Mouse (Mus musculus) hindbrain, embryonic 15.5 days (tissue): Measurements from ENCODE around the gene Serpina3k. TPM values are rescaled to one million over a fixed set of nuclear protein-coding genes. Genes with fewer than 3 reads are reported as not detected.
"Not testable (repeated sequence)": the region's sequence is repeated elsewhere in the genome, so short reads cannot be mapped to it uniquely, and the experiment has no call there.

ENCODE experiments used
- ATAC-seq: fragments of 200-750 bp; cut with Nextera tagmentation; 2 replicates; pipeline ENCODE4 v1.8.0; 2017; ENCODE audit warnings: low read depth, moderate number of reproducible peaks, moderate TSS enrichment; ENCODE audit not compliant: low FRiP score
- H3K27ac ChIP-seq: fragments of 300-500 bp; sonication (generic); replicated peaks from 2 replicates; pipeline ENCODE4 v1.5.1; 2015; ENCODE audit warnings: mild to moderate bottlenecking, inconsistent platforms
- H3K27me3 ChIP-seq: fragments of 300-500 bp; sonication (generic); 2 replicates; pipeline ENCODE4 v1.6.1; 2015; ENCODE audit warnings: control low read depth, inconsistent platforms
- H3K36me3 ChIP-seq: fragments of 300-500 bp; sonication (generic); 2 replicates; pipeline ENCODE4 v1.6.1; 2015; ENCODE audit warnings: control low read depth, inconsistent platforms
- H3K4me1 ChIP-seq: fragments of 300-500 bp; sonication (generic); replicated peaks from 2 replicates; pipeline ENCODE4 v1.6.1; 2015; ENCODE audit warnings: control low read depth, inconsistent platforms
- H3K4me2 ChIP-seq: fragments of 300-500 bp; sonication (generic); 2 replicates; pipeline ENCODE4 v1.6.1; 2015; ENCODE audit warnings: moderate library complexity, mild to moderate bottlenecking, inconsistent platforms
- H3K4me3 ChIP-seq: fragments of 300-500 bp; sonication (generic); 2 replicates; pipeline ENCODE4 v1.5.1; 2015; ENCODE audit warnings: mild to moderate bottlenecking, inconsistent platforms
- H3K9ac ChIP-seq: fragments of 300-500 bp; sonication (generic); 2 replicates; pipeline ENCODE4 v1.6.1; 2015; ENCODE audit warnings: inconsistent platforms
- H3K9me3 ChIP-seq: fragments of 300-500 bp; sonication (generic); 2 replicates; pipeline ENCODE4 v1.6.1; 2016; ENCODE audit warnings: control low read depth, inconsistent platforms
- WGBS: fragments of 180-500 bp; shearing (Covaris S2); methylation state at CpG from one replicate; pipeline ENCODE4 v1.1.7; 2015; 5-methylcytosine and 5-hydroxymethylcytosine counted together
- polyA plus RNA-seq: library from polyadenylated mRNA; unstranded; fragments of >200 nt; fragmentation: Nextera tagmentation; extraction: Ambion mirVana; gene quantifications from 2 replicates; pipeline ENCODE4 v1.2.1, GENCODE M21; 2015

Gene Serpina3k
- polyA plus RNA-seq: not detected in 2 replicates

GRCm38 (mm10) chr12:104338226-104338625 is at the start of gene Serpina3k, which contains the start of gene Serpina3m:
TSS of gene Serpina3k (plus strand) at chr12:104338486.
TSS of gene Serpina3m (plus strand) at chr12:104338486.
- H3K4me1 ChIP-seq, H3K9me3 ChIP-seq, H3K27ac ChIP-seq, H3K9ac ChIP-seq, ATAC-seq, H3K4me3 ChIP-seq, H3K27me3 ChIP-seq, H3K4me2 ChIP-seq, H3K36me3 ChIP-seq: not testable (repeated sequence)
- 86% methylated on average over 3 of the region's 3 CpGs for WGBS

DNA sequence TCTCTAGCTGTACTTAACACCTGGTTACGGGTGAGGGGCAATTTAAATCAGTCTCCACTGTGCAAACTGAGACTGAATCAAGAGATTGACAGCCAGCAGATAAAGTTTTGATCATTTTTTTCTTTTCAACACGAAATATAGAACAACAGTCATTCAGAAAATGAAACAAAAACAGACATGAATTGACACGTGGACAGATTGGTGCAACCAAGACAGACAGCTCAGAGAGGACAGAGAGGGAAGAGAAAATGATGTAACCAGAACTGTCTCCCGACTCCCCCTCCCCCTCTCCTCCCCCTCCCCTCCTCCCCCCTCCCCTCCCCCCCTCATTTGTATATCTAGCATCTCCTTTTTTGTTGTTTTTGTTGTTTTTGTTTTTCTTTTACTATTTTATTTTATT is 48.4 kb upstream of the Serpina3k start:
- no peak for ATAC-seq
- Histone ChIP-seq H3K9me3 (no peaks in the 10 kb centered on the region), H3K4me2 (no peak overlapping the region), H3K4me3 (no peak overlapping the region), H3K4me1 (no peaks in the 10 kb centered on the region), H3K36me3 (no peaks in the 10 kb centered on the region), H3K27ac (no peak overlapping the region), H3K9ac (no peak overlapping the region), H3K27me3 (no peaks in the 10 kb centered on the region)
- WGBS: 68% methylated on average over 4 of the region's 4 CpGs

GRCm38 (mm10) chr12:104293963-104294362 is 44.3 kb upstream of the Serpina3k start:
- no peaks in the 10 kb centered on the region for H3K36me3 ChIP-seq
- no peak overlapping the region for H3K9ac ChIP-seq
- no peak overlapping the region for H3K27ac ChIP-seq
- H3K9me3 ChIP-seq: no peaks in the 10 kb centered on the region
- H3K27me3 ChIP-seq: no peaks in the 10 kb centered on the region
- no peak overlapping the region for H3K4me3 ChIP-seq
- H3K4me1 ChIP-seq: no peaks in the 10 kb centered on the region
- no peak for ATAC-seq
- no peak overlapping the region for H3K4me2 ChIP-seq
- WGBS: 92% methylated on average over 2 of the region's 2 CpGs

GRCm38 (mm10) chr12:104298049-104298448 is 40.2 kb upstream of the Serpina3k start:
- Histone ChIP-seq H3K4me3 (no peak overlapping the region), H3K9me3 (no peaks in the 10 kb centered on the region), H3K9ac (no peak overlapping the region), H3K4me1 (no peaks in the 10 kb centered on the region), H3K36me3 (no peaks in the 10 kb centered on the region), H3K27ac (no peak overlapping the region), H3K27me3 (no peaks in the 10 kb centered on the region), H3K4me2 (no peak overlapping the region)
- 93% methylated on average over 2 of the region's 2 CpGs for WGBS
- ATAC-seq: no peak

GRCm38 (mm10) chr12:104305991-104306390 is 32.3 kb upstream of the Serpina3k start:
- H3K4me3 ChIP-seq: no peak overlapping the region
- no peak overlapping the region for H3K9ac ChIP-seq
- no peaks in the 10 kb centered on the region for H3K36me3 ChIP-seq
- ATAC-seq: no peak
- WGBS: 86% methylated on average over 4 of the region's 4 CpGs
- H3K4me1 ChIP-seq: no peaks in the 10 kb centered on the region
- no peak overlapping the region for H3K27ac ChIP-seq
- no peaks in the 10 kb centered on the region for H3K9me3 ChIP-seq
- no peaks in the 10 kb centered on the region for H3K27me3 ChIP-seq
- no peak overlapping the region for H3K4me2 ChIP-seq

DNA sequence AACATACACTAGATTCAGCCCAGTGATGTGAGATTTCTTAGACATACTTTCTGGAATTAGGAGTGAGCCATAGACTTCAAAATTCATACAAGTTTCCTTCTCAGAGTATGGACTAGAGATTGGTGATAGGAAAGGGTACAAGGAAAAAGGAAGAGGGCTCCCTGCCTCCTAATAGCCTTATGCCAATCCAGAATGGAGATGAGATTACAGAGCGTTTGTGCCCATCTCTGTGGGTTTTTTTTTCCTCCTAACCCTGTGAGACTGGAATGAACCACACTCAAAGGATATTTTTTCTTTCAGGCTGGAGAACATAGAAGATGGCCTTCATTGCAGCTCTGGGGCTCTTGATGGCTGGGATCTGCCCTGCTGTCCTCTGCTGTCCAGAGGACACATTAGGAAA is 24.0 kb upstream of the Serpina3k start, which contains the start of gene Serpina3j:
Gene Serpina3j (plus strand): TSS at position 301 of the 400 bp plus-strand sequence.
- H3K4me2 ChIP-seq: no peak within 1 kb of the TSS
- no peaks in the 10 kb centered on the region for H3K9me3 ChIP-seq
- no peak within 1 kb of the TSS for H3K9ac ChIP-seq
- H3K27me3 ChIP-seq: no peaks in the 10 kb centered on the region
- H3K27ac ChIP-seq: no peak within 1 kb of the TSS
- H3K4me1 ChIP-seq: no peaks in the 10 kb centered on the region
- ATAC-seq: no peak
- no peaks in the 10 kb centered on the region for H3K36me3 ChIP-seq
- H3K4me3 ChIP-seq: no peak within 1 kb of the TSS
- 85% methylated on average over 1 of the region's 1 CpGs for WGBS

DNA sequence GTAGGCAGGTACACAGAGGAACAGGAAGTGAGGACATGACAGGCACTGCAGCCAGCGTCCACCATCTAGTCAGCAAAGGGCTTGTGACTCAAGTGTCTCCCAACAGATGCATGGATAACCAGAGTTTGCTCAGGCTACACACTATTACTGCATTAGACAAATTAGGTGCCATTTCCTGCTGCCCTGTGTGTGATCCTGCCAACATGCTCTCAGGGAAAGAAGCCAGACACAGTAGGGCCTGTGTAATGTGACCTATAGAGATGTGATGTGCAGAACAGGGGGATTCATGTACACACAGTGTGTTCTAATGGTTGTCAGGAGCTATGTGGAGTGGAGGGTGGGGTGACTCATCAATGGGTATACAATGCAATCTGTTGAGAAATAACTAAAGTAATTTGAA is 15.8 kb upstream of the Serpina3k start:
- ATAC-seq: no peak
- H3K4me2 ChIP-seq: no peak overlapping the region
- H3K9ac ChIP-seq: no peak overlapping the region
- no peaks in the 10 kb centered on the region for H3K36me3 ChIP-seq
- H3K27ac ChIP-seq: no peak overlapping the region
- H3K4me1 ChIP-seq: no peaks in the 10 kb centered on the region
- no peaks in the 10 kb centered on the region for H3K27me3 ChIP-seq
- H3K9me3 ChIP-seq: no peaks in the 10 kb centered on the region
- H3K4me3 ChIP-seq: no peak overlapping the region
- 86% methylated on average over 1 of the region's 1 CpGs for whole genome bisulfite sequencing

DNA sequence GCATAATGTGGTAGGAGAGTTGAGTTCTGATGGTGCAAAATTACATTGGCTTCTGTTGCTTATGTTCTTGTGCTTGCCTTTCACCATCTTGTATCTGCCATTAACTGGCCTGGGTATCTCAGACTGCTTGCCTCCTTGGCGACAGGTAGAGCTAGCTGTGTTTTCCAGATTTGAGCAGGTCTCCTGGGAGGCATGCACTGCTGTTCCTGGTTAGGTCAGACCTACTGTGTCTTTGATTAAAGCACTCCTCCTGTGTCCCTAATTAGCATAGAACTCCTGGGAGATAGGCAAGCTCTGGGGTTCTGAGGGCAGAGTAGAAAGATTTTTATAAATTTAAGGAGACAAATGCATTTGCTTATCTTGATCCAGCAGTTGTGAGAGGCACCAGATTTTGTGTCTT is 6.6 kb upstream of the Serpina3k start:
- no peaks in the 10 kb centered on the region for H3K27me3 ChIP-seq
- no peak overlapping the region for H3K4me2 ChIP-seq
- no peaks in the 10 kb centered on the region for H3K9me3 ChIP-seq
- H3K9ac ChIP-seq: no peak overlapping the region
- 48% methylated on average over 1 of the region's 1 CpGs for WGBS
- H3K4me1 ChIP-seq: no peaks in the 10 kb centered on the region
- ATAC-seq: no peak
- no peaks in the 10 kb centered on the region for H3K36me3 ChIP-seq
- H3K4me3 ChIP-seq: no peak overlapping the region
- no peak overlapping the region for H3K27ac ChIP-seq

DNA sequence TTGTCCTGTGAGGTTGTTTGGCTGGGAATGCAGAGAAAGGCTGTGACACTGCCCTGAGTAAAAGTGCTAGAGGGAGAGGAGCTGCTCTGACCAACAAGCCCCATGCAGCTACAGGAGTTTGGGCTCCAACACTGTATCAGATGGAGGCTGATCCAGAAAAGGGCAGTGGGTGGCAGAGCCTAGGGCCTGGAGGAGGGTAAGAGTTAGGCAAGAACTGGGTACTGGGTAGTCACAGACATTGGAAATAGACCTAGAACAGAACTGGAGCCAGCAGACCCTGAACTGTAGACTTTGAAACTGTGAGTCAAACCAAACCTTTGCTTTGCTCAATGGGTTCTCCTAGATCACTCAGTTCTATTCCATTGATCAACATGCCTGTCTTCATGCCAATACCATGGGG is 1.4 kb upstream of the Serpina3k start:
- H3K4me1 ChIP-seq, H3K27ac ChIP-seq: not testable (repeated sequence)

GRCm38 (mm10) chr12:104338705-104339104 is 419 bp downstream of the Serpina3k start:
- no peaks in the 10 kb centered on the region for H3K4me1 ChIP-seq
- ATAC-seq: no peak
- H3K9me3 ChIP-seq: no peaks in the 10 kb centered on the region
- H3K4me3 ChIP-seq: no peak overlapping the region
- H3K27ac ChIP-seq: no peak overlapping the region
- H3K9ac ChIP-seq: no peak overlapping the region
- H3K4me2 ChIP-seq: no peak overlapping the region
- H3K27me3 ChIP-seq: no peaks in the 10 kb centered on the region
- no peaks in the 10 kb centered on the region for H3K36me3 ChIP-seq
- 92% methylated on average over 3 of the region's 3 CpGs for WGBS

More for the DNA sequence above, 1.4 kb upstream of the Serpina3k start:
- not testable (repeated sequence) for ATAC-seq, H3K9ac ChIP-seq, H3K4me2 ChIP-seq, H3K4me3 ChIP-seq, H3K27me3 ChIP-seq, H3K36me3 ChIP-seq, H3K9me3 ChIP-seq

DNA sequence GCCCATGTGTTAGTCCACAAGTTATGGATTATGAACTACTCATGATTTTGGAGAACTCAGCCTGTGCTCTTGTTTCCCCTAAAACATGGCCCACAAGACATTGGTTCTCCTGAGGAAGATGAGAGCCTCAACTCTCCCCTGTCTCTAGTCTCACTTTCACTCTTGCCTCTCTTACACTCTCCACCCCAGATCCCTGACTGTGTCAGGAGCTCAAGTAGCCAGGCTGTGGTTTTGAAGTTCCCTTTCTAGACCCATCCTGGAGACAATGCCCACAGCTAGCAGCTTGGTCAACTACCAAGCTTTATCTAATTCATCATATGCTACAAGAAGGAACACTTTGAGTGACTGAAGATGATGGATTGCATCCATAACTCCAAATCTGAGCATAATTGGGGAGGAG is 4.2 kb downstream of the Serpina3k start:
- not testable (repeated sequence) for H3K4me3 ChIP-seq, H3K4me2 ChIP-seq, H3K36me3 ChIP-seq, H3K27me3 ChIP-seq, H3K27ac ChIP-seq, H3K4me1 ChIP-seq, H3K9me3 ChIP-seq, H3K9ac ChIP-seq, ATAC-seq

DNA sequence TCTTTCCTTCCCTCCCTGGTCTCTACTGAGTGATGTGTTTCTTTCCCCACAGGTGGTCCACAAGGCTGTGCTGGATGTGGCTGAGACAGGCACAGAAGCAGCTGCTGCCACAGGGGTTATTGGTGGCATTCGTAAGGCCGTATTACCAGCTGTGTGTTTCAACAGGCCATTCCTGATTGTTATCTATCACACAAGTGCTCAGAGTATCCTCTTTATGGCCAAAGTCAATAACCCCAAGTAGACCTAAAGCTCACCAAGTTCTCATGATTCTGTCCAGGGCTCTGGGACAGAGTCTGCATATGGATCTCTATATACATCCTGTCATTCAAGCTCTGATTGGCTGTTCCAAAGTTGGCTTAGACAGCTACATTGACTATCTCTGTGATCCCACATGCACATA is 6.9 kb downstream of the Serpina3k start:
- Histone ChIP-seq H3K4me2 (no peak overlapping the region), H3K4me3 (no peak overlapping the region), H3K9me3 (no peaks in the 10 kb centered on the region), H3K9ac (no peak overlapping the region), H3K27me3 (no peaks in the 10 kb centered on the region), H3K4me1 (no peaks in the 10 kb centered on the region), H3K27ac (no peak overlapping the region), H3K36me3 (no peaks in the 10 kb centered on the region)
- ATAC-seq: no peak
- WGBS: 82% methylated on average over 2 of the region's 2 CpGs

- Histone ChIP-seq H3K36me3 (no peaks in the 10 kb centered on the region), H3K4me1 (no peaks in the 10 kb centered on the region), H3K27ac (no peak overlapping the region), H3K27me3 (no peaks in the 10 kb centered on the region), H3K9ac (no peak overlapping the region), H3K4me2 (no peak overlapping the region), H3K4me3 (no peak overlapping the region), H3K9me3 (no peaks in the 10 kb centered on the region)
- ATAC-seq: no peak
These were observed 7.4 kb downstream of the Serpina3k start for GRCm38 (mm10) chr12:104345707-104346106.
